Mouse (Mus musculus) kidney, postnatal 0 days (tissue): ENCODE measurements around the gene Klhl34. TPM values are rescaled to one million over a fixed set of nuclear protein-coding genes. Genes with fewer than 3 reads are reported as not detected.

Source experiments
- ATAC-seq: fragments of 200-750 bp; cut with Nextera tagmentation; replicated peaks from 2 replicates; pipeline ENCODE4 v1.8.0; 2017; ENCODE audit warnings: low read depth, moderate number of reproducible peaks, moderate TSS enrichment, moderate library complexity; ENCODE audit not compliant: low FRiP score
- DNase-seq: peaks from one replicate; pipeline ENCODE4 v3.0.0-alpha.2; 2016; ENCODE audit warnings: low spot score
- H3K27ac ChIP-seq: fragments of 300-500 bp; sonication (generic); 2 replicates; pipeline ENCODE4 v1.5.1; 2014; ENCODE audit warnings: mild to moderate bottlenecking
- H3K27me3 ChIP-seq: fragments of 300-500 bp; sonication (generic); 2 replicates; pipeline ENCODE4 v1.6.1; 2014; ENCODE audit warnings: low read length, mixed read lengths; ENCODE audit not compliant: insufficient read depth
- H3K36me3 ChIP-seq: fragments of 300-500 bp; sonication (generic); 2 replicates; pipeline ENCODE4 v1.6.1; 2014; ENCODE audit warnings: low read length, mixed read lengths; ENCODE audit not compliant: insufficient read depth
- H3K4me1 ChIP-seq: fragments of 300-500 bp; sonication (generic); replicated peaks from 2 replicates; pipeline ENCODE4 v1.6.1; 2014; ENCODE audit warnings: antibody characterized with exemption, low read length, mixed read lengths; ENCODE audit not compliant: insufficient read depth
- H3K4me2 ChIP-seq: fragments of 300-500 bp; sonication (generic); 2 replicates; pipeline ENCODE4 v1.6.1; 2014; ENCODE audit warnings: mild to moderate bottlenecking, low read length, moderate library complexity, mixed read lengths
- H3K4me3 ChIP-seq: fragments of 300-500 bp; sonication (generic); replicated peaks from 2 replicates; pipeline ENCODE4 v1.5.1; 2014; ENCODE audit warnings: low read depth, low read length
- H3K9ac ChIP-seq: fragments of 300-500 bp; sonication (generic); 2 replicates; pipeline ENCODE4 v1.6.1; 2014; ENCODE audit warnings: low read depth, low read length
- H3K9me3 ChIP-seq: fragments of 300-500 bp; sonication (generic); replicated peaks from 2 replicates; pipeline ENCODE4 v1.6.1; 2016; ENCODE audit warnings: low read length, inconsistent platforms, mixed read lengths
- CTCF ChIP-seq: IDR thresholded peaks from 2 replicates; pipeline ENCODE4 v1.5.1; 2016; ENCODE audit warnings: antibody characterized with exemption, low read depth, mild to moderate bottlenecking, moderate library complexity
- WGBS: fragments of 180-500 bp; shearing (Covaris S2); extraction: QIAGEN DNeasy Blood & Tissue Kit; methylation state at CpG from one replicate; pipeline ENCODE4 v1.1.7; 2014; 5-methylcytosine and 5-hydroxymethylcytosine counted together
- polyA plus RNA-seq: library from polyadenylated mRNA; unstranded; fragments of >200 nt; fragmentation: Nextera tagmentation; extraction: Ambion mirVana; gene quantifications from 2 replicates; pipeline ENCODE4 v1.2.1, GENCODE M21; 2015

Klhl34 gene
- 0.09 and 0.27 TPM in 2 replicates for polyA plus RNA-seq

DNA sequence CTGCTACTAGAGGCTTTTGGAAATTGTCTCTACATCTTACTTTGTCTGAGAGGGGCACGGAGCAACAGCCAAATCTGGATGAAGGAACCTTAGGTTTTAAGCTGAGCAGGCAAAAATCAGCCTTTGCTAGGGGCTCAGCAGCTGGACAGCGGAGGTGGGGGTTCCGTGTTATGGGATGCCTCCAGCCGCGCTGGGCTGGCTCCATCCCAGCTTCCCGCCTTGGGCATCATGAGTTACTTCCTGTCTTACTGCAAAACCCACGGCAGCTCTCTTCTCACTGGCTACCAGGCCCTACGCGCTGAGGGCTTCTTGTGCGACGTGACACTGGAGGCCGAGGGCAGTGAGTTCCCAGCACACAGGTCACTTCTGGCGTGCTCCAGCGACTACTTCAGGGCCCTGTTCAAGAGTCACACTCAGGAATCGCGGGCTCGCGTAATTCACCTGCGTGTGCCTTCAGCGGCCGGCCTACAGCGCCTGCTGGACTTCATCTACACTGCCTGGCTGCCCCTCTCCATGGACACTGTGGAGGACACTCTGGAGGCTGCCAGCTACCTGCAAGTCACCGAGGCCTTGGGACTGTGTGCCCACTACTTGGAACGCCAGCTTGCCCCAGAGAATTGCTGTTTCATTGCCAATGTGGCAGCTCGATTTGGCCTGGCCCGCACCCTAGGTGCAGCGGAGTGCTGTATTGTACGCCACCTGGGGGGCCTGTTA lies at the start of gene Klhl34:
TSS of gene Klhl34 (plus strand) at position 229 of the 714 bp plus-strand sequence.
- no peaks in the 10 kb centered on the region for H3K4me1 ChIP-seq
- no peak within 1 kb of the TSS for H3K9ac ChIP-seq
- no peak within 1 kb of the TSS for H3K27ac ChIP-seq
- no peaks in the 10 kb centered on the region for H3K36me3 ChIP-seq
- ATAC-seq: peak; percentile 45
- H3K4me2 ChIP-seq: peak within 1 kb of the TSS; percentile 51
- DNase-seq: peak; percentile 23
- no peaks in the 10 kb centered on the region for H3K9me3 ChIP-seq
- H3K4me3 ChIP-seq: 0 out of 2 replicates have a peak within 1 kb of the TSS, but pooled peaks have one; percentile 14
- no peaks in the 10 kb centered on the region for H3K27me3 ChIP-seq
- no peak for TF ChIP-seq CTCF
- 47% methylated on average over 28 of the region's 28 CpGs for WGBS

- H3K9me3 ChIP-seq: no peaks in the 10 kb centered on the region
- H3K4me3 ChIP-seq: no peak overlapping the region
- no peak for DNase-seq
- 94% methylated on average over 2 of the region's 2 CpGs for WGBS
- H3K9ac ChIP-seq: no peak overlapping the region
- H3K4me1 ChIP-seq: no peaks in the 10 kb centered on the region
- no peak overlapping the region for H3K4me2 ChIP-seq
- H3K27ac ChIP-seq: no peak overlapping the region
- H3K36me3 ChIP-seq: no peaks in the 10 kb centered on the region
- H3K27me3 ChIP-seq: no peaks in the 10 kb centered on the region
- TF ChIP-seq CTCF: no peak
- ATAC-seq: no peak
These were observed 16.6 kb upstream of the Klhl34 start for GRCm38 (mm10) chrX:157801669-157802068.

- no peaks in the 10 kb centered on the region for H3K9me3 ChIP-seq
- no peak overlapping the region for H3K4me3 ChIP-seq
- no peaks in the 10 kb centered on the region for H3K36me3 ChIP-seq
- DNase-seq (no peak), ATAC-seq (no peak)
- no peak overlapping the region for H3K4me2 ChIP-seq
- H3K4me1 ChIP-seq: no peaks in the 10 kb centered on the region
- H3K9ac ChIP-seq: no peak overlapping the region
- H3K27ac ChIP-seq: no peak overlapping the region
- TF ChIP-seq CTCF: no peak
- 47% methylated on average over 1 of the region's 1 CpGs for WGBS
- H3K27me3 ChIP-seq: no peaks in the 10 kb centered on the region
These were observed 8.5 kb upstream of the Klhl34 start for GRCm38 (mm10) chrX:157809721-157810120.

- no peak for TF ChIP-seq CTCF
- Histone ChIP-seq H3K4me3 (0 out of 2 replicates have a peak overlapping the region, but pooled peaks have one; percentile 14), H3K27me3 (no peaks in the 10 kb centered on the region), H3K4me1 (no peaks in the 10 kb centered on the region), H3K9ac (no peak overlapping the region), H3K36me3 (no peaks in the 10 kb centered on the region), H3K4me2 (peak overlapping the region; percentile 51), H3K9me3 (no peaks in the 10 kb centered on the region), H3K27ac (no peak overlapping the region)
- ATAC-seq: peak; percentile 66
- 23% methylated on average over 31 of the region's 31 CpGs for WGBS
- DNase-seq: no peak
These were observed 546 bp upstream of the Klhl34 start for GRCm38 (mm10) chrX:157817571-157818206.

DNA sequence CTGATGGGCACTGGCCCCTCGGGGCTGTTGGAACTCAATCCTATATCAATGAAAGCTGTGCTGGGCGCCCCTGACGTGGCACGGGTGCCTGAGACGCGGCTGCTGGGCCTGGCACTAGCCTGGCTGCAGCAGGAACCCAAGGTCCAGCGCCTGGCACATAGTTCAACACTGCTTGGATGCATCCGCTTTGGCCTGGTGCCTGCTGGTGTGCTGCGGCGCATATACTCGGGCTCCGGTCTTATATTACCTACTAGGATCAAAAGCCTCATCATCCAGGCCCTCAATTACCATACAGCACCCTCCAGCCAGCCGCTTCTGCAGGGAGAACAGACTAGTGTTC lies 656 bp downstream of the Klhl34 start:
- H3K27me3 ChIP-seq: no peaks in the 10 kb centered on the region
- no peak for DNase-seq
- 84% methylated on average over 13 of the region's 13 CpGs for WGBS
- H3K9me3 ChIP-seq: no peaks in the 10 kb centered on the region
- no peak overlapping the region for H3K9ac ChIP-seq
- no peaks in the 10 kb centered on the region for H3K36me3 ChIP-seq
- ATAC-seq: no peak
- H3K4me1 ChIP-seq: no peaks in the 10 kb centered on the region
- no peak for TF ChIP-seq CTCF
- no peak overlapping the region for H3K27ac ChIP-seq
- no peak overlapping the region for H3K4me3 ChIP-seq
- no peak overlapping the region for H3K4me2 ChIP-seq

DNA sequence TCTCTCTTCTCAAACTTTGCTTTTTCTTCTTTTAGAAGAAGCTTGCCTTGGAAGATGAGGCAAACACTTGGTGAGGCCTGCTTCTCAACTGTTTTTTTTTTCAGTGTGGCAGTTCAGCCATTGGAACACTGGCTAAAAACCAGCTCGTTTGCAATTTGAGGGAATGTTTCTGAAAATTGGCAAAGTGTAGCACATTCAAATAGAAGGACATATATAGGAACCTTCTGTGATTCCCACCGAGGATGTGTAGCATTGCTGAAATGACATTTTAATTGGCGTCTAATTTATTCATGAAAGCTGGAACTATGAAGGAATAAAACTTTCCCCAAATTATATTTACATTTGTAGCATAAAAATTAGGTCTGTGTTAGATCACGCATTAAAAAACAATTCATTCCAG lies 11.7 kb downstream of the Klhl34 start:
- Histone ChIP-seq H3K27me3 (no peaks in the 10 kb centered on the region), H3K4me2 (no peak overlapping the region), H3K4me3 (no peak overlapping the region), H3K27ac (no peak overlapping the region), H3K9me3 (no peaks in the 10 kb centered on the region), H3K9ac (no peak overlapping the region), H3K36me3 (no peaks in the 10 kb centered on the region), H3K4me1 (no peaks in the 10 kb centered on the region)
- no peak for TF ChIP-seq CTCF
- WGBS: 80% methylated on average over 4 of the region's 4 CpGs
- no peak for DNase-seq
- ATAC-seq: no peak

Other genes with a start within 250 kb of the Klhl34 start
- 2.6 TPM in 2 replicates for gene Yy2, start 249.4 kb upstream of the Klhl34 start, polyA plus RNA-seq
- gene Mbtps2, start 219.7 kb upstream of the Klhl34 start, polyA plus RNA-seq: 14.2 and 16.8 TPM in 2 replicates
- gene Smpx, start 119.5 kb upstream of the Klhl34 start, polyA plus RNA-seq: 11.6 and 12.6 TPM in 2 replicates
- gene Cnksr2, start 224.9 kb downstream of the Klhl34 start, polyA plus RNA-seq: 0.55 and 0.64 TPM in 2 replicates